Mouse (Mus musculus): ENCODE measurements around the gene Hmox1. TPM values are rescaled to one million over a fixed set of nuclear protein-coding genes. Genes with fewer than 3 reads are reported as not detected.

Gene Hmox1
- polyA plus RNA-seq (2012; rRNA removed) = 32.2 and 39.3 TPM in 2 replicates
- polyA plus RNA-seq (2014; fragmentation: Nextera tagmentation; extraction: Ambion mirVana) = 18.5 and 19.3 TPM in 2 replicates

- Histone ChIP-seq H3K4me1 (ENCODE audit: control insufficient read depth, insufficient read depth, low read length) (peaks cover 3% of the 10 kb centered on the region; the same call in 1 of the 2 replicates), H3K36me3 (ENCODE audit: control insufficient read depth, insufficient read depth, low read length) (peaks cover 10% of the 10 kb centered on the region; the same call in 1 of the 2 replicates), H3K9ac (ENCODE audit: low read depth, low read length, severe bottlenecking) (peak within 1 kb of the TSS; percentile 67), H3K4me3 (replicated peaks; ENCODE audit: low read length) (peak within 1 kb of the TSS; percentile 59), H3K4me2 (replicated peaks; ENCODE audit: low read depth, low read length, severe bottlenecking) (peak within 1 kb of the TSS; percentile 68), H3K27ac (replicated peaks; ENCODE audit: low read depth, low read length) (no peak within 1 kb of the TSS; the same call in 1 of the 2 replicates), H3K9me3 (ENCODE audit: control insufficient read depth, low read length) (no peaks in the 10 kb centered on the region), H3K27me3 (ENCODE audit: control insufficient read depth, insufficient read depth, low read length) (no peaks in the 10 kb centered on the region)
- ATAC-seq (ENCODE audit: low FRiP score, low read depth) (peak; percentile 90), DNase-seq (ENCODE audit: low spot score) (peak; percentile 92)
- 2% methylated on average over 36 of the region's 36 CpGs for WGBS
- TF ChIP-seq POLR2A (IDR thresholded peaks at IDR 0.05; ENCODE audit: borderline replicate concordance, extremely low read depth, insufficient read depth, insufficient read length) = peak; percentile 82; the same call in 1 of the 2 replicates
Observed at GRCm38 (mm10) chr8:75093399-75094156, at the start of gene Hmox1. TSS of gene Hmox1 (plus strand) at chr8:75093621.

GRCm38 (mm10) chr8:75046303-75046702 is 47.1 kb upstream of the Hmox1 start:
- Histone ChIP-seq H3K36me3 (ENCODE audit: control insufficient read depth, insufficient read depth, low read length) (no peaks in the 10 kb centered on the region), H3K9me3 (ENCODE audit: control insufficient read depth, low read length) (no peaks in the 10 kb centered on the region), H3K9ac (ENCODE audit: low read depth, low read length, severe bottlenecking) (no peak overlapping the region), H3K27me3 (ENCODE audit: control insufficient read depth, insufficient read depth, low read length) (no peaks in the 10 kb centered on the region), H3K4me1 (ENCODE audit: control insufficient read depth, insufficient read depth, low read length) (no peaks in the 10 kb centered on the region), H3K4me3 (replicated peaks; ENCODE audit: low read length) (no peak overlapping the region), H3K4me2 (replicated peaks; ENCODE audit: low read depth, low read length, severe bottlenecking) (no peak overlapping the region), H3K27ac (replicated peaks; ENCODE audit: low read depth, low read length) (no peak overlapping the region)
- 79% methylated on average over 1 of the region's 1 CpGs for WGBS
- no peak for DNase-seq (ENCODE audit: low spot score)
- no peak for TF ChIP-seq POLR2A (IDR thresholded peaks at IDR 0.05; ENCODE audit: borderline replicate concordance, extremely low read depth, insufficient read depth, insufficient read length)
- ATAC-seq (ENCODE audit: low FRiP score, low read depth) = no peak

- DNase-seq (ENCODE audit: low spot score) (no peak), ATAC-seq (ENCODE audit: low FRiP score, low read depth) (no peak)
- no peaks in the 10 kb centered on the region for H3K9me3 ChIP-seq (ENCODE audit: control insufficient read depth, low read length)
- H3K27me3 ChIP-seq (ENCODE audit: control insufficient read depth, insufficient read depth, low read length) = no peaks in the 10 kb centered on the region
- H3K9ac ChIP-seq (ENCODE audit: low read depth, low read length, severe bottlenecking) = no peak overlapping the region
- WGBS = 81% methylated on average over 3 of the region's 3 CpGs
- no peak overlapping the region for H3K4me2 ChIP-seq (replicated peaks; ENCODE audit: low read depth, low read length, severe bottlenecking)
- H3K36me3 ChIP-seq (ENCODE audit: control insufficient read depth, insufficient read depth, low read length) = 0 out of 2 replicates have a peak, but pooled peaks cover 5% of the 10 kb centered on the region
- no peak overlapping the region for H3K27ac ChIP-seq (replicated peaks; ENCODE audit: low read depth, low read length)
- TF ChIP-seq POLR2A (IDR thresholded peaks at IDR 0.05; ENCODE audit: borderline replicate concordance, extremely low read depth, insufficient read depth, insufficient read length) = no peak
- H3K4me3 ChIP-seq (replicated peaks; ENCODE audit: low read length) = no peak overlapping the region
- no peaks in the 10 kb centered on the region for H3K4me1 ChIP-seq (ENCODE audit: control insufficient read depth, insufficient read depth, low read length)
Observed at GRCm38 (mm10) chr8:75047784-75048183, 45.6 kb upstream of the Hmox1 start.

- H3K4me1 ChIP-seq (ENCODE audit: control insufficient read depth, insufficient read depth, low read length) = no peaks in the 10 kb centered on the region
- TF ChIP-seq POLR2A (IDR thresholded peaks at IDR 0.05; ENCODE audit: borderline replicate concordance, extremely low read depth, insufficient read depth, insufficient read length) = no peak
- peaks cover 23% of the 10 kb centered on the region for H3K36me3 ChIP-seq (ENCODE audit: control insufficient read depth, insufficient read depth, low read length)
- H3K4me3 ChIP-seq (replicated peaks; ENCODE audit: low read length) = no peak overlapping the region
- no peak overlapping the region for H3K27ac ChIP-seq (replicated peaks; ENCODE audit: low read depth, low read length)
- no peak for ATAC-seq (ENCODE audit: low FRiP score, low read depth)
- no peak overlapping the region for H3K4me2 ChIP-seq (replicated peaks; ENCODE audit: low read depth, low read length, severe bottlenecking)
- no peak overlapping the region for H3K9ac ChIP-seq (ENCODE audit: low read depth, low read length, severe bottlenecking)
- 74% methylated on average over 4 of the region's 4 CpGs for WGBS
- no peaks in the 10 kb centered on the region for H3K27me3 ChIP-seq (ENCODE audit: control insufficient read depth, insufficient read depth, low read length)
- no peak for DNase-seq (ENCODE audit: low spot score)
- H3K9me3 ChIP-seq (ENCODE audit: control insufficient read depth, low read length) = no peaks in the 10 kb centered on the region
Observed at GRCm38 (mm10) chr8:75053342-75053741, 40.1 kb upstream of the Hmox1 start.

GRCm38 (mm10) chr8:75055673-75056072 is 37.7 kb upstream of the Hmox1 start:
- no peaks in the 10 kb centered on the region for H3K27me3 ChIP-seq (ENCODE audit: control insufficient read depth, insufficient read depth, low read length)
- no peaks in the 10 kb centered on the region for H3K9me3 ChIP-seq (ENCODE audit: control insufficient read depth, low read length)
- peaks cover 28% of the 10 kb centered on the region for H3K36me3 ChIP-seq (ENCODE audit: control insufficient read depth, insufficient read depth, low read length)
- H3K4me2 ChIP-seq (replicated peaks; ENCODE audit: low read depth, low read length, severe bottlenecking) = no peak overlapping the region
- WGBS = 95% methylated on average over 2 of the region's 2 CpGs
- ATAC-seq (ENCODE audit: low FRiP score, low read depth) = no peak
- no peak for TF ChIP-seq POLR2A (IDR thresholded peaks at IDR 0.05; ENCODE audit: borderline replicate concordance, extremely low read depth, insufficient read depth, insufficient read length)
- H3K27ac ChIP-seq (replicated peaks; ENCODE audit: low read depth, low read length) = no peak overlapping the region
- H3K4me3 ChIP-seq (replicated peaks; ENCODE audit: low read length) = no peak overlapping the region
- no peaks in the 10 kb centered on the region for H3K4me1 ChIP-seq (ENCODE audit: control insufficient read depth, insufficient read depth, low read length)
- H3K9ac ChIP-seq (ENCODE audit: low read depth, low read length, severe bottlenecking) = no peak overlapping the region
- no peak for DNase-seq (ENCODE audit: low spot score)

Data from limb, embryonic 14.5 days (tissue).